Mouse (Mus musculus): ENCODE results near the gene Cpeb4. TPM values are rescaled to one million over a fixed set of nuclear protein-coding genes. Genes with fewer than 3 reads are reported as not detected.

The Cpeb4 gene
- polyA plus RNA-seq, 1 experiment from 2014 or later, result 20.1 TPM

DNA sequence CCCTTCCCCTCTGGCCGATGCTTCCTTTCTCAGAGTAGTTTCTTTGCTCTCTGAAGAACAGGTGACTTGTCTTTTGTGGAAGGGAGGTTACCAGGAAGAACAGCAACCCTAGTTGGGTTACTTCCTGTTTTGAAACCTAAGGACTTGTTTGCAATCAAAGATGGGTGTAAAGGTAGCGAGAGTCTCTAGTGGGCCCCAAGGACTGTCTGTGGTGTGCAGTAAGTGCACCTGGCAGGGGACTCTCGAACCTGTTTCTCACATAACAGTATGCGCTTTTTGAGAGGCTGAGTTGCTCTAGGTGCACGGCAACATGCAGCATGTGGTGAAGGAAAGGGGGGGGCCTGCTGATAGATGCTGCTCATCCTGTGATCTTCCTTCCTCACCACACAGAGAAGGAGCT is 40.0 kb upstream of the Cpeb4 start:
- no peaks in the 10 kb centered on the region for H3K36me3 ChIP-seq (ENCODE audit: control insufficient read depth, insufficient read depth, low read length)
- no peak overlapping the region for H3K27ac ChIP-seq (ENCODE audit: low read length)
- H3K27me3 ChIP-seq (ENCODE audit: control insufficient read depth, insufficient read depth, low read depth, low read length), result no peaks in the 10 kb centered on the region
- no peaks in the 10 kb centered on the region for H3K9me3 ChIP-seq (replicated peaks; ENCODE audit: control insufficient read depth, low read length, poor library complexity, severe bottlenecking)
- whole genome bisulfite sequencing, result 90% methylated on average over 5 of the region's 5 CpGs
- no peak overlapping the region for H3K9ac ChIP-seq (ENCODE audit: low read depth, low read length)
- no peaks in the 10 kb centered on the region for H3K4me1 ChIP-seq (ENCODE audit: control insufficient read depth, insufficient read depth, low read length)
- no peak for ATAC-seq
- H3K4me2 ChIP-seq (ENCODE audit: low read length), result no peak overlapping the region
- H3K4me3 ChIP-seq (ENCODE audit: low read depth, low read length), result no peak overlapping the region

DNA sequence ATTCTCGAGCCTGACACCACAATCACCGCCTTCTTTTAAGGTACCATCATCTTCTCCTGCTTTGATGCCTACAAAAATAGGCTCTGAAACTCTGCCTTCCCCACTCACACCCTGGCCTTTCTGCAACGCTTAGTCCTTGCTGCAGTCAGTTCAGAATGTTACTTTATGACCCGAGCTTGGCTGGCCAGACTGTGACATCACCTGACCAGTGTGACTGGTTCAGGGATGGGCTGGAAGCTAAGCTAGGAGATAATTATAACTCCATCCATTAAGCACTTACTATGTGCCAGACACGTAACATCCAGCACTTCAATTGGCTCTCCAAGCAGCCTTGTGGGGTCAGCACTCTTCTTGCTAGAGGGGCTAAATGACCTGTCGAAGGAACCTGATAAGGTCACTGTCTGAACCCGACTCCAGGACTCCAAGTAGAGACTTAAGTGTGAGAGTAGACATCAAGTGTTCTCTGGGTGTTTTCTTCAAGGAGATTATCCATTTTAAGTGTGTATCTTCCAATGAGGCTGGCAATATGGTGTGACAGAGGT is 39.5 kb upstream of the Cpeb4 start:
- no peaks in the 10 kb centered on the region for H3K27me3 ChIP-seq (ENCODE audit: control insufficient read depth, insufficient read depth, low read depth, low read length)
- no peak for ATAC-seq
- no peaks in the 10 kb centered on the region for H3K4me1 ChIP-seq (ENCODE audit: control insufficient read depth, insufficient read depth, low read length)
- H3K9ac ChIP-seq (ENCODE audit: low read depth, low read length), result no peak overlapping the region
- no peak overlapping the region for H3K27ac ChIP-seq (ENCODE audit: low read length)
- H3K4me2 ChIP-seq (ENCODE audit: low read length), result no peak overlapping the region
- WGBS, result 91% methylated on average over 7 of the region's 7 CpGs
- H3K36me3 ChIP-seq (ENCODE audit: control insufficient read depth, insufficient read depth, low read length), result no peaks in the 10 kb centered on the region
- no peak overlapping the region for H3K4me3 ChIP-seq (ENCODE audit: low read depth, low read length)
- H3K9me3 ChIP-seq (replicated peaks; ENCODE audit: control insufficient read depth, low read length, poor library complexity, severe bottlenecking), result no peaks in the 10 kb centered on the region

DNA sequence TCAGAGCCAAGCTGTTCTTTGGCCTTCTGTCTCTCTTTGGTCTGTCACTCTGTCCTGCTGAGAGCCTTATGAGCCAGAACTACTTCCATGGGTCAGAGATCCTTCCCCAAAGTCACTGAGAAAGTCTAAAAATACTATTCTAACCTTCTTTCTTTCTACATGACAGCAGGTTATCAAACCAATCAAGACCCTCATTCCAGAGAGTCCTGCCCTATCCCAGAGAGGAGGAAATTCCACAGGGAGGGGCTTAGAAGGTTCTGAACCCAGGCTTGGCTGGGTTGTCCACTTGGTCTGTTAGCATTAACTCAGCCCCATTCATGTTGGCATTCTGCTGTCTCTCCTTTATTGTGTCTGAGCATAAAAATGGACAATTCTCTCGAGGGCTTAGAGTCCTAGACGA is 38.5 kb upstream of the Cpeb4 start:
- H3K9ac ChIP-seq (ENCODE audit: low read depth, low read length), result no peak overlapping the region
- H3K4me1 ChIP-seq (ENCODE audit: control insufficient read depth, insufficient read depth, low read length), result peaks cover 3% of the 10 kb centered on the region
- H3K4me2 ChIP-seq (ENCODE audit: low read length), result no peak overlapping the region
- no peak overlapping the region for H3K4me3 ChIP-seq (ENCODE audit: low read depth, low read length)
- H3K27me3 ChIP-seq (ENCODE audit: control insufficient read depth, insufficient read depth, low read depth, low read length), result no peaks in the 10 kb centered on the region
- H3K27ac ChIP-seq (ENCODE audit: low read length), result no peak overlapping the region
- no peaks in the 10 kb centered on the region for H3K36me3 ChIP-seq (ENCODE audit: control insufficient read depth, insufficient read depth, low read length)
- H3K9me3 ChIP-seq (replicated peaks; ENCODE audit: control insufficient read depth, low read length, poor library complexity, severe bottlenecking), result no peaks in the 10 kb centered on the region
- ATAC-seq, result no peak
- WGBS, result 37% methylated on average over 2 of the region's 2 CpGs

- Histone ChIP-seq H3K4me2 (ENCODE audit: low read length) (no peak overlapping the region), H3K36me3 (ENCODE audit: control insufficient read depth, insufficient read depth, low read length) (no peaks in the 10 kb centered on the region), H3K4me3 (ENCODE audit: low read depth, low read length) (no peak overlapping the region), H3K27ac (ENCODE audit: low read length) (no peak overlapping the region), H3K27me3 (ENCODE audit: control insufficient read depth, insufficient read depth, low read depth, low read length) (no peaks in the 10 kb centered on the region), H3K4me1 (ENCODE audit: control insufficient read depth, insufficient read depth, low read length) (peaks cover 14% of the 10 kb centered on the region), H3K9ac (ENCODE audit: low read depth, low read length) (no peak overlapping the region), H3K9me3 (replicated peaks; ENCODE audit: control insufficient read depth, low read length, poor library complexity, severe bottlenecking) (no peaks in the 10 kb centered on the region)
- no peak for ATAC-seq
- 89% methylated on average over 3 of the region's 3 CpGs for WGBS
Measured at GRCm38 (mm10) chr11:31835352-31835751, 36.7 kb upstream of the Cpeb4 start.

DNA sequence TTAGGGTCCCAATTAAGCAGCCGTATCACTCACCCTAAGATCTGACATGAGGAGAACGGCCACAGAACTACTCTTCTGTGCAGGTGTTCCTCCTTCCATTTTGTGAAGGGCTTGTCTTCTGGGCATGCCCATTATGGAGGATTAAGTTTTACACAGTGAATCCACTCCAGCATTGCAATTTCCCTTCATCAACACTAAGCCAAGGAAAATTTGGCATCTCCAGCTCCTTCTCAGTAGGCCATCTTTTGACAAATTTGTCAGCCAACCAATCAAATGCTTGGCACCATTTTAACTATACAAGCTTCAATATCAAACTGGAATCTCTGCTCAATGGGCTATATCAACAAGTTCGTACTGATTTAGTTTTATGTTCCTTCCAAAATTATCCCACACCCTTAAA is 34.8 kb upstream of the Cpeb4 start:
- H3K4me3 ChIP-seq (ENCODE audit: low read depth, low read length), result no peak overlapping the region
- peaks cover 14% of the 10 kb centered on the region for H3K4me1 ChIP-seq (ENCODE audit: control insufficient read depth, insufficient read depth, low read length)
- no peak overlapping the region for H3K4me2 ChIP-seq (ENCODE audit: low read length)
- ATAC-seq, result no peak
- H3K27ac ChIP-seq (ENCODE audit: low read length), result no peak overlapping the region
- WGBS, result 87% methylated on average over 3 of the region's 3 CpGs
- H3K36me3 ChIP-seq (ENCODE audit: control insufficient read depth, insufficient read depth, low read length), result no peaks in the 10 kb centered on the region
- H3K9me3 ChIP-seq (replicated peaks; ENCODE audit: control insufficient read depth, low read length, poor library complexity, severe bottlenecking), result no peaks in the 10 kb centered on the region
- H3K27me3 ChIP-seq (ENCODE audit: control insufficient read depth, insufficient read depth, low read depth, low read length), result no peaks in the 10 kb centered on the region
- no peak overlapping the region for H3K9ac ChIP-seq (ENCODE audit: low read depth, low read length)

DNA sequence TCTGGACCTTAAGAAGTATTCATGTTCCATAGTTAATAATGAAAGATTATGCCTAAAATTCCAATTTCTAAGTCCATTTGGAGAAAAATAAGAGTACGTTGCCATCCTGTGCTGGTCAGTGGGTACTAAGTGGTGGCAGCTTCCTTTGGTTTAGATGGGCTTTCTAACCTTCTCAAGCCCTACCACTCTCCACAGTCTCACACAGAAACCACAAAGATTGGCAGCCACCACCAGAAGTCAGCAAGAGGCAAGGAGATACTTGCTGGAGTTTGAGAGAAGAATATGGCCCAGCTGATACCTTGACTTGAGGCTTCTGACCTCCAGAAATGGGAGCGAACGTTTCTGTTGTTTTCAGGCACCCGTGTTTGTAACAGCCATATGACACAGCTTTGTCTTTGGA is 34.3 kb upstream of the Cpeb4 start:
- 93% methylated on average over 4 of the region's 4 CpGs for WGBS
- Histone ChIP-seq H3K36me3 (ENCODE audit: control insufficient read depth, insufficient read depth, low read length) (no peaks in the 10 kb centered on the region), H3K4me1 (ENCODE audit: control insufficient read depth, insufficient read depth, low read length) (peaks cover 14% of the 10 kb centered on the region), H3K9ac (ENCODE audit: low read depth, low read length) (no peak overlapping the region), H3K9me3 (replicated peaks; ENCODE audit: control insufficient read depth, low read length, poor library complexity, severe bottlenecking) (no peaks in the 10 kb centered on the region), H3K4me2 (ENCODE audit: low read length) (no peak overlapping the region), H3K27ac (ENCODE audit: low read length) (no peak overlapping the region), H3K27me3 (ENCODE audit: control insufficient read depth, insufficient read depth, low read depth, low read length) (no peaks in the 10 kb centered on the region), H3K4me3 (ENCODE audit: low read depth, low read length) (no peak overlapping the region)
- no peak for ATAC-seq

DNA sequence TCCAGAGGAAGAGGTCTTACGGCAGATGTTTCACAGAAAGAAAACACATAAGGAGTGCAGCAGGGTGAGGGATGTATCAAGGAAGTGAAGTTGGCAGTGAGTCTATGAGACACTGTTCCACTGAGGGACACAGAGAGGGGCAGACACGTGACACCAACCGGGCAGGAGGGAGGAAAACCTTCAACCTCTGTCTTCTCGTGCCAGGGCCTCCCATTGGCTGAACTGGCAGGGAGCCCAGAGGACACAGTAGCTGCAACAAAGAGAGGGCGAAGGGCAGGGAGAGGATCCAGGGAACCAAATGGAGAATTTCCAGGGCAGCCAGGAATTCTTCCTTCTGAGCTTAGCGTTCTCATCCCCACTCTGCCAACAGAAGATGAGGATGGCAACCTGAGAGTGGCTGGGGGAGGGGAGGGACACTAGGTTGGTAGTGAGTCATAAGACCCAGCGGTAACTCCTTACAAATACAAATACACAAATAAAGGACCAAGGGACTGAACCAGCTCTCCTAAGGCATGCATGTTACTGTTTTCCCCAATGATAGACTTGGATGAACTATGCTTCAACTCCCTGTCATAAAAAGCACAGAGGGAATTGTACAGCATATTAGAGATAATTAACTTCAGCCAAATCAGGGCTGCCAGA is 33.4 kb upstream of the Cpeb4 start:
- Histone ChIP-seq H3K27me3 (ENCODE audit: control insufficient read depth, insufficient read depth, low read depth, low read length) (no peaks in the 10 kb centered on the region), H3K9me3 (replicated peaks; ENCODE audit: control insufficient read depth, low read length, poor library complexity, severe bottlenecking) (no peaks in the 10 kb centered on the region), H3K4me3 (ENCODE audit: low read depth, low read length) (no peak overlapping the region), H3K4me1 (ENCODE audit: control insufficient read depth, insufficient read depth, low read length) (peaks cover 14% of the 10 kb centered on the region), H3K9ac (ENCODE audit: low read depth, low read length) (0 out of 2 replicates have a peak overlapping the region, but pooled peaks have one; percentile 20), H3K36me3 (ENCODE audit: control insufficient read depth, insufficient read depth, low read length) (no peaks in the 10 kb centered on the region), H3K27ac (ENCODE audit: low read length) (peak overlapping the region; percentile 53), H3K4me2 (ENCODE audit: low read length) (no peak overlapping the region)
- peak; percentile 68; the same call in 1 of the 2 replicates for ATAC-seq
- 34% methylated on average over 7 of the region's 7 CpGs for WGBS

- Histone ChIP-seq H3K4me1 (ENCODE audit: control insufficient read depth, insufficient read depth, low read length) (peaks cover 16% of the 10 kb centered on the region), H3K27me3 (ENCODE audit: control insufficient read depth, insufficient read depth, low read depth, low read length) (no peaks in the 10 kb centered on the region), H3K27ac (ENCODE audit: low read length) (peak overlapping the region; percentile 53), H3K9ac (ENCODE audit: low read depth, low read length) (0 out of 2 replicates have a peak overlapping the region, but pooled peaks have one; percentile 20), H3K4me2 (ENCODE audit: low read length) (no peak overlapping the region), H3K4me3 (ENCODE audit: low read depth, low read length) (no peak overlapping the region), H3K36me3 (ENCODE audit: control insufficient read depth, insufficient read depth, low read length) (no peaks in the 10 kb centered on the region), H3K9me3 (replicated peaks; ENCODE audit: control insufficient read depth, low read length, poor library complexity, severe bottlenecking) (no peaks in the 10 kb centered on the region)
- 0 out of 2 replicates have a peak, but pooled peaks have one; percentile 14 for ATAC-seq
- WGBS, result 22% methylated on average over 6 of the region's 6 CpGs
Measured at GRCm38 (mm10) chr11:31839084-31839460, 32.9 kb upstream of the Cpeb4 start.

DNA sequence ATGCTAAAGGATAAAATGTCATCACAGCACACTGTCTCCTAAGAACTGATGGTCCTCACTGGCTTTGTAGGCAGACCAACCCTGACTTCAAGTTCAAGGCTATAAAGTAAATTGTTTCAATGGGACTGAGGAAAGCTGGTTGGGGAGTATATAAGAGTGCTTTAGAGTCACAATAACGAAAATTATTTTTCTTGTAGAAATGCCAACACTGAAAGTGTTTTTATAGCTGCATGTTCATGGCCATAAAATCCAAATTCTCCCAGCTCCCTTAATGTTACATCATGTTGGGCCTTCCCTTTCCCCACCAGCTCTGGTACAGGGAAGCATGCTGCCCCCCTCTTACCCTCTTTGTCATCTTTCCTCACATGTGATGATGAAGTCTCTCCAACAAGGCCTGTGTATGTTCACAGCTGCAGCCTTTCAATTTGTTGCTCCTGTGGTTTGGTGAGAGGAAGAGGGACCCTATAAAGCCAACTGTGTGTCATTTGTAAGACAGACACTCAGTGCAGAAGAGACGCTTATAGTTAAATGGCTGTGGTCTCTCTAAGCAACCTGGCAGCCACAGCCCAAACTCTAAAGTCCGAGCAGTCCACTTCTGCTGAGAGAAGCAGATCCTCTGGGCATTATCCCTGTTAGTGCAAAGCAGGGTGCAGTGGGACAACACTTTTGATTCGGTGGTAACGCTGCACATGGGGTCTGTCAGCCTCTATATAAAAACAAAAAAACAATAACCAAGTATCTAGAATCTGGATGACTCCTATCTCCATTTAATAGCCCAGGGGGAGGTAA is 29.6 kb upstream of the Cpeb4 start:
- ATAC-seq, result no peak
- Histone ChIP-seq H3K4me2 (ENCODE audit: low read length) (no peak overlapping the region), H3K9ac (ENCODE audit: low read depth, low read length) (no peak overlapping the region), H3K4me1 (ENCODE audit: control insufficient read depth, insufficient read depth, low read length) (peaks cover 26% of the 10 kb centered on the region), H3K36me3 (ENCODE audit: control insufficient read depth, insufficient read depth, low read length) (no peaks in the 10 kb centered on the region), H3K27me3 (ENCODE audit: control insufficient read depth, insufficient read depth, low read depth, low read length) (no peaks in the 10 kb centered on the region), H3K27ac (ENCODE audit: low read length) (no peak overlapping the region), H3K4me3 (ENCODE audit: low read depth, low read length) (no peak overlapping the region), H3K9me3 (replicated peaks; ENCODE audit: control insufficient read depth, low read length, poor library complexity, severe bottlenecking) (no peaks in the 10 kb centered on the region)
- WGBS, result 81% methylated on average over 5 of the region's 5 CpGs
